Mouse (Mus musculus) gastrocnemius, postnatal 36 days (tissue): Measurements from ENCODE around the gene Rps6kb1. TPM values are rescaled to one million over a fixed set of nuclear protein-coding genes. Genes with fewer than 3 reads are reported as not detected.

Experiments
- DNase-seq, 2 experiments: peaks; one replicate each; pipeline ENCODE4 v3.0.0; 2022
- intact Hi-C: fragments of 180-260 bp; cut with DNase I; formaldehyde crosslinking; loops from one replicate; pipeline ENCODE4 v1.15.1; 2025
- long read RNA-seq, 2 experiments: library from polyadenylated mRNA; stranded (forward); transcript quantifications; one replicate each; pipeline ENCODE4 v2.0.0; 2021
- total RNA-seq, 2 experiments: library from RNA; stranded (reverse); gene quantifications; 2 replicates each; pipeline ENCODE4 v1.2.3; 2021

The Rps6kb1 gene
- total RNA-seq, result 10 to 100 TPM; 19.4 to 22.6 TPM
- long read RNA-seq, experiment 1, full-length matches to known transcripts, result 11 of 19 reads
- long read RNA-seq, experiment 1, partial matches to known transcripts, result 3 of 19 reads
- long read RNA-seq, experiment 1, other reads (novel, unspliced or antisense), result 5 of 19 reads
- long read RNA-seq, experiment 2, full-length matches to known transcripts, result 18 of 23 reads
- long read RNA-seq, experiment 2, partial matches to known transcripts, result 0 of 23 reads
- long read RNA-seq, experiment 2, other reads (novel, unspliced or antisense), result 5 of 23 reads

DNA sequence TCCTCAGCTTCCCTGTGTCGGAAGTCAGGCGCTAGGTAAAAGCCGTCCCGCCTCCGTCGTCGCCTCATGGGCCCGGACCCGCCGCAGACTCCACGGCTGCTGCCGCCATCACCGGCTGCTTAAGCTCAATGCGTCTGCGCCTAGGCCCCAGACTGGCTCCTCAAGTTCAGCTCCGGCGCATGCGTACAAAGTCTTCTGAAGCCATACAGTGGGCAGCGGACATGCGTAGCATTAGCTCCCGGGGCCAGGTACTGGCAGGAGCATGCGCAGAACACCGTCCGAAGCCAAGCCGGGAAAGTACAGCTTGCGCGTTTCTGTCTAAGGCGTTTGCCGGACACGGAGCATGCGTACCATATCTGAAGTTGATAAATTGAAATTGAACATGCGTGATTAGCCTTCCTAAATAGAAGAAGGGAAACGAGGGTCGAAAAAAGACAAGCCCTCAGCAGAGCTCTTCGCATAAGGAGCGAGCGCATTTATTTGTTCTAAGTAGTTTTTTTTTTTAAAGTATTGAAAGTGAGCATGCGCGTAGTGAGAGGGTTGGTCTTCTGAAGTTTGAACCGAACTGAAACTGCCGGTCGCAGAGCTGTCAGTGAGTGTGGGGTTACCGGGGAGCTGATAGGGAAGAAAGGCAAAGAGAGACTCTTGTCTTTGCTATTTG is at the start of gene Rps6kb1, which contains the start of gene Tubd1:
Gene Rps6kb1, minus strand, starts transcription at position 167 of the 661 bp plus-strand sequence.
Gene Tubd1, plus strand, starts transcription at position 353 of the 661 bp plus-strand sequence.
- DNase-seq, result peak; percentile 97 to 99
- intact Hi-C loops, result no loop called here

DNA sequence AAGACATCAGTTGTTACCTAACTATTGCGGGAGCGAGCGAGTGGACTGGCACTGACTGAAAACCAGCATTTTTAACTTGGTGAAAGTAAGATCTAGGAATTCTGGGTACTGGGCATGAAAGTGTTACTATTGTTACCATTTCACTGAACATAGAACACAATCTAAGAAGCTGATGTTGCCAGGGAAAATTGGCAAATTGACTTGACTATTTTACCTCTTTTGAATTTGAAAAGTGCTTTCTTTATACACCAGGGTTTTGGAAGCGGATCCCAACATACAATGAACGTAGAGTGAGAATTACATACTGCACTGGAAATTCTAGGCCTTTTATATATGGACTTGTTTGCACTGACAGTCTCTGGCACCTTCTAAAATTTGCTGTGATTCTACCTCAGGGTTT is 48.8 kb upstream of the Rps6kb1 start:
- intact Hi-C loops, result no loop called here
- DNase-seq, result no peak

DNA sequence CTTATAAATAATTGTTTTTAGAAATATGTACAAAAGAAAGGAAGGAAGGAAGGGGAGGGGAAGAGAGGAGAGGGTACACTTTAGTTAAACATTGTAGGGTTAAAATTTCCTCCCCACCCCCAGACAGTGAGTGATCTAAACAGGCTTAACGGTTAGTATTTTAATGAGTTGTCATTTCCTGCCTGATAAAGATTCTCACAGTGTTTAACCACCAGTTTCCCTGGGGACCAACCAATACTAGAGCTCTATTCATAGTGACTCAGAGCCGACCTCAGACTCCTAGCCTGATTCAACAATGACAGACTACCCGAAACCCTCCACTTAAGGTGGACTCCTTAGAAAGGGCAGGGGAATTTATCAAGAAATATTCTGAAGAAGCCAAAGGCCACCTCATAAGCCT is 48.4 kb upstream of the Rps6kb1 start:
- no peak for DNase-seq
- intact Hi-C loops, result no loop called here

DNA sequence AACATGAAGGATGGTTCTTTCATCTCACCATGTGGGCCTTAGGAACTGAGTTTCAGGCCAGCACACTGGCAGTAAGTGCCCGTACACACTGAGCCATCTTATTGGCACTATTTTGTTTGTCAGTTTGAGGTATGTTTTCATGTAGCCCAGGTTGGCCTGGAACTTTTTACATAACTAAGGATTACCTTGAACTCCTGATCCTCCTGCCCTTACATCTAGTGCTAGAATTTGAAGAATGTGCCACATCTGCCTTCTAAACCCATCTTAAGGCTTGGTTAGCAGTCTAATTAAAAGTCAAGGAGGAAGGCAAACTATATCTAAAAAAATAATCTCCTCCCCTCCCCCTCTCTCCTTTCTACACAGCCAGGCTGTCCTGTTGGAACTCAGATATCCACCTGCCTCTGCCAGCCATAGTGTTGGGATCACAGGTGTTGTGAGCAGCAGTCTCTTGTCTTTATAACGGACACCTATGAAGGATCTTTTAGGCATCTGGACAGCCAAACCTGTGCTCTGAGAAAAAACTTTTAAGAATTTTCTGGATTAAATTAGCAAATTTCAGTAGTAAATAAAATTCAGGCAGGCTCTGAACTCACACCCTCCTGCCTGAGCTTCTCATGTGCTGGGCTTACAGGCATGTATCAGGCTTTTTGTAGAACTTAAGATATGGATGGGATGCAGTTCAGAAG is 47.5 kb upstream of the Rps6kb1 start:
- no peak for DNase-seq

DNA sequence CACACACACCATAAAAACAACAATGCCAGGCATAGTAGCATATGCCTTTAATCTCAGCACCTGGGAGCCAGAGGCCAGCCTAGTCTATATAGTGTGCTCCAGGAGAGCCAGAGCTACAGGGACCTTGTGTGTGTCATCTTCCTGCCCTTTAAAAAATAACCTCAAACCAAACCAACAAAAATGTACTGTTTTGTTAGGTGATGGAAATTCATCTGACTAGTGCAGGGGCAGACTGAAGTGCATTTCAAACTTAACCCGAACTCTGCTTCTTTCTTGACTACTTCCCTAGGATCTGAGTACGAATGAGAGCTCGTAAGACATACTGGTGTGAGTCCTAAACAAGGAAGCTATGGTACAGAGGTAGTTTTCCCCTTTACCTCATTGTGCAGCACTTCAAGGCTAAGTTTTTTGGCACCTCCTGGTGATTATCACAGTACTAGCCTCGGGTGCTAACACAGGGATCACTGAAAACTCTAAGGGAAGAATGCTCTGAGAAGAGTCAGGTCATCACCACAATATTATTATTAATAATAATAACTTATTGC is 46.8 kb upstream of the Rps6kb1 start:
- no peak for DNase-seq
- intact Hi-C loops, result no loop called here

More for the DNA sequence above, 47.5 kb upstream of the Rps6kb1 start:
- intact Hi-C loops, result no loop called here

DNA sequence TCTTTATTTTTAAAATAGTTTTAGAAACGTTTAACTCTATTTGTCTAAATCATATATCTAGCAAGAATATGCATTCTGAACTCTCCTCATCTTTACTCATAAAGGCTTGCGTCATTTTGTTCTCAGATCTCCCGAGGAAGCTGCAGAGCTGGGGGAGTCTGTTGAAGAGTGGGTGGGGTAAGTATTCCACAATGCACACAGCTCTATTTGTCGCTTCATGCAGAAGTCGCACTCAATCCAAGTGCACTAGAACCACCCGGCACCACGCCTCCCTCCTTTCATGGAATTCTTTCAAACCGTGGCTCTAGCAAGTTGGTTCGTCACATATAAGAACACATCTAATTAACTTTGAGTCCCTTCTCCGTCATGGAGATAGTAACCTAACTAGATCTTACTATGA is 46.0 kb upstream of the Rps6kb1 start:
- no peak for DNase-seq
- intact Hi-C loops, result no loop called here

DNA sequence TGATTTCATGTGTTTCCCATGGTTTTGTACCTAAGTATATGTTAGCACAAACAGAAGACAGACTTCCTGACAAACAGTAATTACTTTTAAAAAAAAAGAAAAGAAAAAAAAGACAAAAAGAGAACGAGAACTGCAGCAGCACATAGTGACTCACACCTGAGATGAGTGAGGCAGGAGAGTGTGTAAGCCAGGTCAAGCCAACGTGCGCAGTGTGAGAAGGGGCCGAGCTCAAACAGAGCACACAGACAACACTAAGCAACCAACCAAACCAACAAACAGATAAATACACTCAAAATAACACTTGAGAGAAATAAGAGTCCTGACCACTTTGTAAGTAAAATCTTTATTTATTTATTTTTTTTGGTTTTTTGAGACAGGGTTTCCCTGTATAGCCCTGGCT is 45.5 kb upstream of the Rps6kb1 start:
- intact Hi-C loops, result no loop called here
- no peak for DNase-seq

DNA sequence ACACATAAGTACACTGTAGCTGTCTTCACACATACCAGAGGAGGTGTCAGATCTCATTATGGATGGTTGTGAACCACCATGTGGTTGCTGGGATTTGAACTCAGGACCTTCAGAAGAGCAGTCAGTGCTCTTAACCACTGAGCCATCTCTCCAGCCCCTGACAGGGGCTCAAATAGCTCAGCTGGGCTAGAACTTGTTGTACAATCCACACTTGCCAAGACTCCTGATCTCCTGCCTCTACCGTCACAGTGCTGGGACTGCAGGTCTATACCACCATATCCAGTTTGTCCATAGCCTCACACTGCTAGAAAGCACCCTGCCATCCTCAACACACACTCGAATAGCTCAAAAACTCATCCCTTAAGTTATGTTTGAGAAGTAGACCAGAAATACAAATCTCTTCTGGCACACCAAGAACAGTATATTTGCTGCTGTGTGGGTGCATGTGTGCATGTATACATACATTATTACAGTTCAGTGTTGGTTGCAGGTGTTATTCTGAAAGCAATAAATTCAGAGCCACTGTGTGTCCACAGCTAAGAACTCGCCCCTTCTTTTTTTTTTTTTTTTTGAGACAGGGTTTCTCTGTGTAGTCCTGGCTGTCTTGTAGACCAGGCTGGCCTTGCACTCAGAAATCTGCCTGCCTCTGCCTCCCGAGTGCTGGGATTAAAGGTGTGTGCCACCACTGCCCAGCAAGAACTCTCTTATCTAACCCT is 44.1 kb upstream of the Rps6kb1 start:
- DNase-seq, result no peak
- intact Hi-C loops, result no loop called here

DNA sequence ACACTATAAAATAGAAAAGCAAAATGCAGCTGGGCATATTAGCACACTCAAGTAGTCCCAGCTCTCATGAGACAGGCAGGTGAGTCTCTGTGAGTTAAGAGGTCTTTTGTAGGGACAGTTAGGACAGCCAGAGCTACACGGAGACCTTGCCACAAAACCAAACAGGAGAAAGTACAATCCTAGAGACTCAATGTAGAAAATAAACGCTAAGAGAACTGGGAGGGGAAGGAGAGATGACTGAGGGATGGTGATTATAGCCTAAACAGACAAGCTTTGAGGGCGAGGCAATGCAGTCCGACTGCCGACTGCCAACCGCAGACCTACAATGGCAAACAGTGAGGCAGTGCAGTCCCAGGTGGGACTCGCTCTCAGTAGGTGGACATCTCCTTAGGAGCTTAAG is 43.2 kb upstream of the Rps6kb1 start:
- DNase-seq, result no peak
- intact Hi-C loops, result no loop called here

DNA sequence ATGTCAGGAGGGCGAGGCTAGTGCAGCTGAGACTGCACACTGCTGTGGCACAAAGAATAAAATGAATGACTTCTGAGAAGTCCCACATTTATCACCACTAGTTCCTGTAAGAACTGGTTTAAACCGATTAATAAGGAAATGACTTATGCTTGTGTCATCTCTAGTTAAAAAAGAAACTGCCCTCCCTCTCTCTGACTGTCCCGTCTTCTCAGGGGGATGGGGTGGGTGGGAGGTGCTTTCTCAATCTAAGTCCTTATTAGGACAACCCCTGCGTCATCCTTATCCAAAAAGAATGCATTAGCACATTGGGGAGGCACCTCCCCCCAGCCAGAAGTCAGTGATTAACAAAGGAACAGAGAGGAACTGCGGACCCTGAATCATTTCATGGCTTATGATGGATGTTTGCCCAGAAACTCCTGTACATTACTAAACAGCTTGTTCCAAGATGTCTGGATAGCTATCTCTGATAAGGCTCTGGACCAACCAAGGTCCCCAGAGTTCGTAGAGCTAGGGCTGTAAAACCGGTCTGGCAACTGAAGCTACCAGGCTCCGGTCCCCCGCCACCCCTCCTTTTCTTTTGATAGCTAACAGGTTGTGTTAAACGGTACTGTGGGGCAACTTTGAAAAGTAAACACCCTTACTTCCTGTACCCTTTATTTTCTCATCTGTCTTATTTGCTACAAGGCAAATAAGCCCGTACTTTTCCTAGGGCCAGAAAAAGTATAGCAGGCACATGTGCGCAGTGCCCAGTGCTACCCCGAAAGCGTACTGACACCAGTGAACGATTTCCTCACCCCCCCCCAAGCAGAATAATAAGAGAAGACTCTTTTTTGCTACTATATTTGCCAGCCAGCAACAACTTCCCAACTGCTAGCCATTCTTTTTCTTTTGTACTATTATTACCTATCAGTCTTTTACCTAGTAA is 42.5 kb upstream of the Rps6kb1 start:
- peak; percentile 8 to 13 for DNase-seq
- intact Hi-C loops, result no loop called here

DNA sequence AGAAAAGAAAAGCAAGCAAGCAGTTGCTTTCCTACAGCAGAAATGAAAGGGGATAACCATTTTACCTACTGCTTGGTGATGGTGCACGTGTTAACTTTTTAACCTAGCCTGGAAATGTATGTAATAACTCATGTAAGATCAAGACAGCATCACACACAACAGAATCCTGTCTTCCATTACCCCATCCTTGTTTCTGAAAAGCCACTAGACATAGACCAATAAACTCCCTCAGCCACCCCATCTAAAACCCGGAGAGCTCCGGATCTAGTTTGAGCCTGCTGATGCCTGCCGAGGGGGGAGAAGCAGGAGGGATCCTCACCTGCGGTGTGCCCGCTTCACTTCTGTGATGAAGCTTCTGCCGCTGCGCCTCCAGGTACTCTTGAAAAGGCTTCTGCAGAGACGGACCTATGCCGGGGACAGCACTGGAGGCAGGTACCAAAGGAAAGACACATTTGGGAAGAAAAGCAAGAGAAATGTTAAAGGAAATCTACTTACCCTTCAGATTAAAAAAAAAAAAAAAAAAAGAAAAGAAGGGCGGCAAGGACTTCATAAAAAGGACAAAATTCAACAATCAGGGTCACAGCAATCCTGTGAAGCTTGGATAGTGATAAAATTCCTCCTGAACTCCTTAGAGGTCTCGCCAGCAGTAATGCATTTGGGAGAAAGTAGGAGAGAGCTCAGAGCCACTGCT is 41.7 kb upstream of the Rps6kb1 start:
- DNase-seq, result peak in 1 of 2 experiments; percentile 16
- intact Hi-C loops, result no loop called here

DNA sequence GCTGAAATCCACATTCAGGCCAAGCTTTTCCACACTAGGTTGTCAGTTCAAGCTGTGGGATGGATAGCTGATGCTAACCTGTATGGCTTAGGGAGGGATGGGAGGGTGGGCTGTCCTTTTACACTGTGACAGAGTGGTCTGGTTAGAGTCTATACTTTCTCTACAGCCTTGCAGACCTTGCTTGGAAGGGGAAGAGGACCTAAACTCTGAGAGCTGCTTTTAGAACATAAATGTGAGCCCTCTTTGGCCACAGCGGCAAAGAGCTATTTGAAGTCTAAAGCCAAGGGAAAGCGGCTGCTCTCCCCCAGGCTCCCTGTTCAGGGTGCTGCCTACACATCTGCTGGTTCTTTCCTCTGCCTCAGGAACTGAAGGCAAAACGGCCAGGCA is 41.0 kb upstream of the Rps6kb1 start:
- DNase-seq, result no peak

DNA sequence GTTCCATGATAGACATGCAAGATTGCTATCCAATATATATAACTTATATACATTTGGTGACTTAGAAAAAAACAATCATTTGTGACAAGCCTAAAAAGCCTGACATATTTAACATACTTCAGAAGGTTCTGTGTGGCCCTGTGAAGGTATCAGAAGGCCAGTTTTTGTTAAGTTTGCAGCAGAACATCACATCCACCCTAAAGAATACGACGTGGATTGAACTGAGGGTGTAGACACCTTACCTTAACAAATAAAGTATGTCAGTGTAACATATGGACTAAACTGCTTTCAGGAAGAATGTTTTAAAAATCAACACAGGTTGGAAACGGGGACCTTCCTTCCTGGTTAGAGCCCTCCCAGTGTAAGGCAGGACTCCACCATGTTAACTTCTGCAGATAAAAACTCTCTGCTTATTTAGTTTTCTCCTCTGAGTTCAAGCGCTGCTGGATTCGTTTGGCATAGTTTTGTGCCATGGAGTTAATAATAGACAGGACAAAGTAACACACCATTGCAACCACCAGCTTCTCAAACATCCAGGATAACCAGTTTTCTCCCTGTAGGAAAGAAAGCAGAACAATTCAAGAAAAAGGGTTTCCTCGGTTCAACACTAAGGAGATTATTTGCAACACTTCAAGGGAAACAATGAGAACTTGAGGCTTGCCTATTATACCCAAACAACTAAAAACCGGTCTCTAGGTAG is 40.4 kb upstream of the Rps6kb1 start:
- intact Hi-C loops, result no loop called here
- no peak for DNase-seq

More for the DNA sequence above, 41.0 kb upstream of the Rps6kb1 start:
- intact Hi-C loops, result no loop called here

DNA sequence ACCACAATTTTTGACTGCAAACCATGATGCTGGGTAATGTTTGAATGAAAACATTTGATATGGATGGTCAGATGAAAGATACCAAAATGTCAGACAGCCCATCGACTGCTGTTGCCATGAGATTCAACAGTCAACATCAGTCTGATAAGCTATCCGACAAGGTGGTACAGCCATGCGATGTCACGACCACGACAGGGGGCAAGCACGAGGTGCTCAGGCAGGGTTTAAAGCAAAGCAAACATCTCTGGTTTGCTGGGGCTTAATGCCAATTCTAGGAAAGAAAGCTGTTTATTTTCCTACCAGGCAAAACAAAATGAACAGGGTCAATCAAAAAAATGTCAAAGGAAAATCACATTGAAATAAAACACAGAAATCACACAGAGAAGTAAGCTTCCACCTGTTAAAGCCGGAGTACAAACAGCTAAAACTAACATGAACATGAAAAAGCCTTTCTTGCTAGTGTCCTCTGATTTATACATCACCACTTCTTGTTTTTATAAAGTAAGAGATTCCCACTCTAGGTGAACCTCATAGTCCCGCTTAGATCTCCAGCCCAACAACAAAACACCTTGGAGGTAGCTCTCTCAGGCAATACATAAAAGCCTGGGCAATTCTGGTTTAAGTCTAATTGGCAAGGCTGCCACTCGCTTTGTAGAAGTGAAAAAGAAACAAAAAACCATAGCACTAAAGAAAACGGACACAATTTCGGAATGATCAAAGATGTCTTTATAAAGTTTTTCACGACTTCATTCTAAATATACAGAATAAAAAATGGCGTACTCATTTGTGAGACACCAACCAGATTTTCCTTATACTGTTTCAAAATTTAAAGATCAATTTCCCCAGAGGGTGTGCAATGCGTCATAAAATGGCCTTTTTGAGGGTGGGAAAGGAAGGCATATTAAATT is 39.6 kb upstream of the Rps6kb1 start:
- intact Hi-C loops, result no loop called here

DNA sequence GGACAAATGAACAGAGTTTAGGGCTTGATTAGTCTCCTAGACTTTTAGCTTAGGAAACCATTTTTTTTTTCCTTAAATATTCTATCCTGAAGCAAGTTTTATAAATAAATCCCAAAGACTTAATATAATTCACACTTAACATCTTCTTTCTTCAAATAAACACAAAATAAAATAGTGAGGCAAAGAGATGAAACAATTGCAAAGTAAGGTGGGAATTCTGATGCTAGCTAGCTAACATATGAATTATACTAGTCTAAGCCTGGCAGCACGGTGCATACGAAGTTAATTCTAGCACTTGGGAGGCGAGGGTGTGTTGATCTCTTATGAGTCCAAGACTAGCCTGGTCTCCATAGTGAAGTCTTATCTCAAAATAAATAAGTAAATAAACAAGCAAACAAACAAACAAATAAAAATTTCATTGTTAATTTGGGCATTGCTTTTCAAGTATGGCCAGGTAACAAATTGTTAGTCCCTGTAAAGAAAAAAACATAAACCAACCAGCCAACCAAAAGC is 38.8 kb upstream of the Rps6kb1 start:
- intact Hi-C loops, result no loop called here

More for the DNA sequence above, 39.6 kb upstream of the Rps6kb1 start:
- no peak for DNase-seq

DNA sequence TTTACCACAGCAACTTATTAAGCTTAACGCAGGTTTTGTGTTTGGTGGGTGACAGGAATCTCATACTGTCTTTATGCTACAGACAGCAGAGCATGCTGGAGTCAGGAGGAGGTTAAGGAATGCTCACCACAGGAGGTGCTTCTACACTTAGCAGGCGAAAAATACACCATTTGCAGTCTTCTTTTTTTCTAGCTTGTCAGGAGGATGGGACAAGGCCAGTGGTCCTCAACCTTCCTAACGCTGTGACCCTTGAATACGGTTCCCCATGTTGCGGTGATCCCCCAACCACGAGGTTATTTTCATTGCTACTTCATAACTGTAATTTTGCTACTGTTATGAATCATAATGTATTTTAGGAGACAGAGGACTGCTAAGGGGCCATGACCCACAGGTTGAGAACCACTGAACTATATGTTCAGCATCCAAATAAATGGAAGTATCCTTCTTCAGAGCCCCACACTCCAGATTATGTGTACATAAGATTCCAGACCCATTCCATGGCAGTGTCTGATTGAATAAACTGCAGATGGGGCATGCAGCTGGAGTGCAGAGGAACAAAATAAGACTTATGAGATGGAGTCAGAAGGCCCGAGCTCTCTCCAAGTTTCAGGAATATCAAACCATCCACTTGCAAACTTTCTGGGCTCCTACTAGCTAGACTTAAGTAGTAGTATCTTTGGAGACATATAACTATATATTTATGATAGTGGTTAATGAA is 38.1 kb upstream of the Rps6kb1 start:
- intact Hi-C loops, result no loop called here
- no peak for DNase-seq

More for the DNA sequence above, 38.8 kb upstream of the Rps6kb1 start:
- no peak for DNase-seq
